Mouse (Mus musculus) myocyte (in vitro differentiated cells): ENCODE results near the gene Zfp260. TPM values are rescaled to one million over a fixed set of nuclear protein-coding genes. Genes with fewer than 3 reads are reported as not detected.
"Not testable (repeated sequence)": the region's sequence is repeated elsewhere in the genome, so short reads cannot be mapped to it uniquely, and the experiment has no call there.

ENCODE experiments used
- H3K27me3 ChIP-seq: one replicate; pipeline ENCODE4 v1.6.1; 2011; ENCODE audit not compliant: control insufficient read depth, insufficient read depth, insufficient read length
- H3K36me3 ChIP-seq: one replicate; pipeline ENCODE4 v1.6.1; 2011; ENCODE audit not compliant: control insufficient read depth, insufficient read depth
- H3K4me2 ChIP-seq: one replicate; pipeline ENCODE4 v1.6.1; 2011; ENCODE audit warnings: low read depth, control low read depth
- H3K4me3 ChIP-seq: one replicate; pipeline ENCODE4 v1.5.1; 2011; ENCODE audit warnings: mild to moderate bottlenecking, control low read depth, moderate library complexity
- H3K79me2 ChIP-seq: one replicate; pipeline ENCODE4 v1.6.1; 2011; ENCODE audit not compliant: control insufficient read depth, insufficient read depth
- H3ac ChIP-seq: one replicate; pipeline ENCODE4 v1.6.1; 2011; ENCODE audit not compliant: control insufficient read depth, insufficient read length
- CEBPB ChIP-seq: IDR thresholded peaks from 2 replicates; pipeline ENCODE4 v1.6.1; 2011; ENCODE audit warnings: mild to moderate bottlenecking, moderate library complexity; ENCODE audit not compliant: poor library complexity, insufficient read depth, severe bottlenecking
- E2F4 ChIP-seq: IDR thresholded peaks from one replicate; pipeline ENCODE4 v1.6.1; 2011; ENCODE audit warnings: mild to moderate bottlenecking, control low read depth, moderate library complexity; ENCODE audit not compliant: insufficient read depth
- MAX ChIP-seq: IDR thresholded peaks from one replicate; pipeline ENCODE4 v1.6.1; 2011; ENCODE audit warnings: low read depth, mild to moderate bottlenecking, control low read depth
- MYOD1 ChIP-seq, 3 experiments: IDR thresholded peaks; one replicate each; pipeline ENCODE4 v1.6.1; 2011; ENCODE audit warnings: control low read depth in 2 of 3, low read depth in 2 of 3, mild to moderate bottlenecking in 2 of 3, moderate library complexity in 1 of 3; ENCODE audit not compliant: insufficient read length in 2 of 3, control insufficient read depth in 1 of 3
- MYOG ChIP-seq, 3 experiments: IDR thresholded peaks; one replicate each; pipeline ENCODE4 v1.6.1; 2011; ENCODE audit warnings: control low read depth in 2 of 3, low read depth in 2 of 3, mild to moderate bottlenecking in 2 of 3; ENCODE audit not compliant: insufficient read length in 2 of 3, control insufficient read depth in 1 of 3, insufficient read depth in 1 of 3
- POLR2A ChIP-seq: IDR thresholded peaks from one replicate; pipeline ENCODE4 v1.6.1; 2011; ENCODE audit warnings: low read depth, mild to moderate bottlenecking, control low read depth, moderate library complexity; ENCODE audit not compliant: insufficient read length
- POLR2AphosphoS2 ChIP-seq: IDR thresholded peaks from one replicate; pipeline ENCODE4 v1.6.1; 2011; ENCODE audit warnings: low read depth, control low read depth; ENCODE audit not compliant: insufficient read length
- REST ChIP-seq: IDR thresholded peaks from one replicate; pipeline ENCODE4 v1.6.1; 2011; ENCODE audit warnings: mild to moderate bottlenecking, control low read depth, moderate library complexity; ENCODE audit not compliant: insufficient read depth, insufficient read length
- SRF ChIP-seq: IDR thresholded peaks from one replicate; pipeline ENCODE4 v1.6.1; 2011; ENCODE audit warnings: low read depth; ENCODE audit not compliant: control insufficient read depth, insufficient read length
- TCF12 ChIP-seq: IDR thresholded peaks from one replicate; pipeline ENCODE4 v1.6.1; 2011; ENCODE audit warnings: mild to moderate bottlenecking, control low read depth; ENCODE audit not compliant: poor library complexity, insufficient read depth, severe bottlenecking
- TCF3 ChIP-seq: IDR thresholded peaks from one replicate; pipeline ENCODE4 v1.6.1; 2011; ENCODE audit warnings: low read depth, control low read depth; ENCODE audit not compliant: insufficient read length
- USF1 ChIP-seq: IDR thresholded peaks from one replicate; pipeline ENCODE4 v1.6.1; 2011; ENCODE audit warnings: low read depth, mild to moderate bottlenecking, control low read depth, moderate library complexity
- polyA plus RNA-seq: library from polyadenylated mRNA; unstranded; fragments of >200 nt; fragmentation: generic; extraction: Trizol; gene quantifications from one replicate; pipeline ENCODE4 v1.2.1, GENCODE M21; 2012; ENCODE audit warnings: missing spikeins

The Zfp260 gene
- polyA plus RNA-seq, 1 experiment: 11.3 TPM

DNA sequence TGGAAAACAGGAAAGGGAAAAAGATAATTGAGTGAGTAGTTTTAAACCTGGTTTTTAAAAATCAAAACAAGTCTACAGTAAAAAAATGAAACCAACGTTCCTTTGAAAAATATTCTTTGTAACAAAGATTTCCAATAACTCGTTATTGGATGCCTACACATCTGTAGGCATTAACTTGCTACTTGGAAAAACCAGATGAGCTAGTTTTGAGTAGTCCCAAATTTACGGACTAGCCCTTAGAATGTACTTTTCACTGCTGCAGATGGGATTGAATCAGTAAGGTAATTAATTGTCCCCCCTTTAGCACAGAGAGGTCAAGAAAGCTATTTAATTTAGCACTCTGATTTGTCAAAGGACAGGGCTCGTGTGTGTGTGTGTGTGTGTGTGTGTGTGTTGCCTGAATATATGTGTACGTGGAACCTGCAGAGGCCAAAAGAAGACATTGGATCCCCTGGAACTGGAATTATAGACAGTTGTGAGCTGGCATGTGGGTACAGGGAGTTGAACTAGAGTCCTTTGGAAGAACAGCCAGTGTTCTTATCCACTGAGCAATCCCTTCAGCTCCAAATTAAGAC is 1.1 kb downstream of the Zfp260 start:
- Histone ChIP-seq H3ac (no peak overlapping the region), H3K4me3 (peak overlapping the region; percentile 67), H3K4me2 (peak overlapping the region; percentile 98), H3K36me3 (peaks cover 16% of the 10 kb centered on the region), H3K27me3 (no peaks in the 10 kb centered on the region), H3K79me2 (peaks cover 43% of the 10 kb centered on the region)
- TF ChIP-seq TCF12: no peak
- TF ChIP-seq CEBPB: no peak
- no peak for TF ChIP-seq MYOD1 (IDR thresholded peaks at IDR 0.05; ENCODE audit: control insufficient read depth in 1 of 3, insufficient read length in 2 of 3, low read depth in 2 of 3)
- no peak for TF ChIP-seq USF1
- TF ChIP-seq POLR2A: no peak
- no peak for TF ChIP-seq SRF
- no peak for TF ChIP-seq TCF3
- TF ChIP-seq REST: no peak
- no peak for TF ChIP-seq MYOG (IDR thresholded peaks at IDR 0.05; ENCODE audit: control insufficient read depth in 1 of 3, insufficient read depth in 1 of 3, insufficient read length in 2 of 3, low read depth in 2 of 3)
- no peak for TF ChIP-seq MAX
- TF ChIP-seq POLR2AphosphoS2: no peak
- no peak for TF ChIP-seq E2F4

DNA sequence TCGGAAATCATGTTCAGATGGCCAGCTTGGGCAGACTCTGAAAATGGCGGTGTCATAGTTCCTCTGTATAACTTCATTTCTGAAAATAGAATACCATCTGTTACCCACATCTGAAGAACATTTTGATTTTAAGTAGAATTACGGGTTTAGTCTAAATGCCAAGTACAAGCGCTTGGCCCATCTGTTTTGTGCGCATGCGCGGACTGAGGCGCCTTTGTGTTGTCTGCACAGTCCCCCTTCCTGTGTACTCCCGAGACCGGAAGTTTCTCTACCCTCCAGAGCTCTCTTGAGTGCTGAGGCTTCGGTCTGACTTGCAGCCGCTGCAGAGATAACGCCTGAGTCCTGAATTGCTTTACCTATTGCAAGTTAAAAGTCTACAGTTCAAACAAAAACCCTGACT is 4.7 kb downstream of the Zfp260 start:
- no peak overlapping the region for H3K4me3 ChIP-seq
- peaks cover 58% of the 10 kb centered on the region for H3K79me2 ChIP-seq
- H3K27me3 ChIP-seq: no peaks in the 10 kb centered on the region
- no peak overlapping the region for H3ac ChIP-seq
- H3K36me3 ChIP-seq: peaks cover 39% of the 10 kb centered on the region
- TF ChIP-seq TCF12 (no peak), MAX (no peak), TCF3 (no peak)
- no peak overlapping the region for H3K4me2 ChIP-seq

DNA sequence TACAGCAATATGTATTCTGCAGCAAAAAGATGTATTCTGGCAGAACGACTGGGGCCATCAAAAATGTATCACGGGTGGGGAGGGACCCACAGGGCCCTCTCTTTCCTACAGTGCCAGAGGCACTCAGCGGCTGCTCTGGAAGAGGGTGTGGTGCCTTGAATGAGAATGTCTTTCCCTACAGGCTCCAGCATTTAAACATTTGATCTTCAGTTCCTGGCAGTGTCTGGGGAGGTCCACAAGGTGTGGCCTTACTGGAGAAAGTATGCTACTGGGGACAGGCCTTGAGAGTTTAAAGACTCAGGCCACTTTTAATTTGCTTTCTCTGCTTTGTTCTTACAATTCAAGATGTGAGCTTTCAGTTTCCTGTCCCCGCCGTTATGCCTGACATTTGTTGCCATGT is 21.5 kb downstream of the Zfp260 start:
- Histone ChIP-seq H3ac (no peak overlapping the region), H3K79me2 (no peaks in the 10 kb centered on the region), H3K4me2 (no peak overlapping the region), H3K36me3 (no peaks in the 10 kb centered on the region), H3K4me3 (no peak overlapping the region), H3K27me3 (no peaks in the 10 kb centered on the region)
- no peak for TF ChIP-seq REST

DNA sequence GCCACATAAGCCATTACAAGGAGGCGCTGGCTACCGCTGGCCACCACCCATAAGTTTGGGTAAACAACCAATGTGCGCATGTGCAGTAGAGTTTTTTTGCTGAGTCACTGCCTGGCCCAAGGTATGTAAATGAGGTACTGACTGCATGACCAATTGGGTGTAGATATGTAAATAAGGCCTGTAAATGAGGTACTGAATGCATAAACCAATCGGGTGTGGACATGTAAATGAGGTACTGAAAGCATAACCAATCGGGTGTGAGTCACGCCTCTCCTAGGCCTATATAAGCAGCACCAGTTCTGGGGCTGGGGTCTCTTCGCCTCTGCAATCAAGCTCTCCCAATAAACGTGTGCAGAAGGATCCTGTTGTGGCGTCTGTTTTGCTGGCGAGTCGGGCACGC is 23.4 kb downstream of the Zfp260 start:
- not testable (repeated sequence) for H3K36me3 ChIP-seq

DNA sequence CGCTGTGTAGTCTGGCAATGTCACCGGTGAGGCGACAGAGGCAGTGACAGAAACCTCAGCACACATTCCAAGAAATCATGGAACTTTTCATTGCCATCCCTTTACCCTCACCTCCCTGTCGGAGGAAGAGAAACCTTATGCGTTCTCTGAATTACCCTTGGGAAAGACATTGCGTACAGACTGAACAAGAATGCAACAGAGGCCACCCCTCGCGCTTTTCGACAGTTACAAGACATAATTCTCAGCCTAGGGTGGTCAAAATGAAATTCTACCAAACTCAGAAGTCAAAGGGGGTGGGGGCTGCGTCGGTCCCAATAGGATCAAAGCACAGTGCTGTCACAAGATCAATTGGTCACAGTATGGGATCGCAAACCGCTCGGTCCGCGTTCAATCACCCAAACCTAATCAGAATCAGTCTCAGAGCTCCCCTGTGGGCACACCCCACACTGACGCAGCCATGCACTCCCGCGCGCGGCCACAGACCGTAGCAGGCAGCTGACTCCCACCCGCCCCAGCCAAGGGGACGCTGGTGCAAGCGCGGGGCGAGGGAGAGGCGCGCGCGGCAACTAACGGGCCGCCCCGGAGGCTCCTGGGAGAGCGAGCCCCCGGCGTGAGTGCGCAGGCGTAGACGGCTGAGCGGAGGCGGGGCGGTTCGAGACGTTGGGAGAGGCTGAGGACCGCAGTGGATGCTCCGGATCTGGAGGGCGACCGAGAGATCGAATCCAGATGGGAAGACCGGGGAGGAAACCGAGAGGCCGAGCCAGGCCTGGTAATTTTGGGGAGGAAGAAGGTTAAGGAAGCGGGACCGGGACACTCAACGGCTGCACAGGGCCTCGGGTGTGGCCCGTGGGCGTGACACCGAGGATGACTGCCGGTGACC is 27.0 kb downstream of the Zfp260 start, which contains the start of gene Zfp382:
Gene Zfp382, plus strand, starts transcription at position 635 of the 880 bp plus-strand sequence.
- TF ChIP-seq REST (no peak), MYOD1 (IDR thresholded peaks at IDR 0.05; ENCODE audit: control insufficient read depth in 1 of 3, insufficient read length in 2 of 3, low read depth in 2 of 3) (peak in 2 of 3 experiments; percentile 17 to 45), TCF3 (no peak), MYOG (IDR thresholded peaks at IDR 0.05; ENCODE audit: control insufficient read depth in 1 of 3, insufficient read depth in 1 of 3, insufficient read length in 2 of 3, low read depth in 2 of 3) (peak in 1 of 3 experiments; percentile 24), POLR2A (peak; percentile 96), POLR2AphosphoS2 (peak; percentile 91)
- peak within 1 kb of the TSS; percentile 43 for H3ac ChIP-seq

More for the DNA sequence above, 23.4 kb downstream of the Zfp260 start:
- not testable (repeated sequence) for H3K27me3 ChIP-seq, H3K4me2 ChIP-seq, H3ac ChIP-seq, H3K79me2 ChIP-seq, H3K4me3 ChIP-seq

More for the DNA sequence above, 27.0 kb downstream of the Zfp260 start, which contains the start of gene Zfp382:
- Histone ChIP-seq H3K79me2 (peaks cover 20% of the 10 kb centered on the region), H3K4me2 (peak within 1 kb of the TSS; percentile 77), H3K27me3 (no peaks in the 10 kb centered on the region), H3K4me3 (peak within 1 kb of the TSS; percentile 75), H3K36me3 (no peaks in the 10 kb centered on the region)
